Mouse (Mus musculus) G1E (cell line): ENCODE measurements around the gene Afm. TPM values are rescaled to one million over a fixed set of nuclear protein-coding genes. Genes with fewer than 3 reads are reported as not detected.
A peak's percentile ranks its signal among the peaks of the same experiment; 100 is the strongest.

Experiments used
- ATAC-seq: 2 replicates; pipeline ENCODE4 v1.8.0; 2016; ENCODE audit warnings: mild to moderate bottlenecking; ENCODE audit not compliant: insufficient number of reproducible peaks, poor library complexity, low FRiP score, severe bottlenecking; ENCODE audit errors: extremely low read depth
- DNase-seq: peaks from one replicate; pipeline ENCODE4 v3.0.0; 2012; ENCODE audit warnings: low spot score
- H3K27me3 ChIP-seq: 2 replicates; pipeline ENCODE4 v1.6.1; 2012; ENCODE audit warnings: mild to moderate bottlenecking, low read length, inconsistent platforms; ENCODE audit not compliant: insufficient read depth
- H3K36me3 ChIP-seq: replicated peaks from 2 replicates; pipeline ENCODE3; 2012; ENCODE audit warnings: mild to moderate bottlenecking, inconsistent platforms
- H3K4me1 ChIP-seq: 2 replicates; pipeline ENCODE4 v1.6.1; 2012; ENCODE audit warnings: low read depth, low read length, inconsistent platforms, mixed read lengths; ENCODE audit not compliant: insufficient read depth
- H3K4me3 ChIP-seq: 2 replicates; pipeline ENCODE4 v1.5.1; 2012; ENCODE audit warnings: low read depth, mild to moderate bottlenecking, inconsistent platforms, low read length, moderate library complexity, mixed read lengths
- H3K9me3 ChIP-seq: replicated peaks from 2 replicates; pipeline ENCODE4 v1.6.1; 2012; ENCODE audit warnings: inconsistent platforms
- CTCF ChIP-seq: IDR thresholded peaks from 2 replicates; pipeline ENCODE4 v1.5.1; 2012; ENCODE audit warnings: low read depth, low read length, inconsistent platforms, mixed read lengths
- GATA1 ChIP-seq: IDR thresholded peaks from 2 replicates; pipeline ENCODE4 v1.6.1; 2012; ENCODE audit warnings: borderline replicate concordance, low read length, inconsistent platforms, mixed read lengths
- GATA2 ChIP-seq: IDR thresholded peaks from 2 replicates; pipeline ENCODE4 v1.6.1; 2012; ENCODE audit warnings: low read depth, low read length, inconsistent platforms, borderline replicate concordance
- POLR2AphosphoS5 ChIP-seq: IDR thresholded peaks from 2 replicates; pipeline ENCODE4 v1.6.1; 2012; ENCODE audit warnings: low read depth, low read length, inconsistent platforms; ENCODE audit not compliant: insufficient replicate concordance
- TAL1 ChIP-seq: conservative IDR thresholded peaks from 2 replicates; pipeline ENCODE4 v1.6.1; 2012; ENCODE audit warnings: low read depth, low read length, inconsistent platforms, mixed read lengths
- polyA plus RNA-seq: library from polyadenylated mRNA; stranded (reverse); fragments of >175 nt; gene quantifications from 2 replicates; pipeline ENCODE4 v1.2.3, GENCODE M21; 2012
- total RNA-seq, 2 experiments: library from RNA; stranded (forward) in 1 of 2; stranded (reverse) in 1 of 2; fragments of 200-1000 nt in 1 of 2; fragments of >200 nt in 1 of 2; fragmentation: Nextera tagmentation in 1 of 2; gene quantifications; 2 replicates each; pipeline ENCODE4 v1.2.3; 2014 to 2017

The Afm gene
- total and polyA plus RNA-seq, 3 experiments = not detected

- Histone ChIP-seq H3K36me3 (no peaks in the 10 kb centered on the region), H3K4me1 (no peaks in the 10 kb centered on the region), H3K4me3 (no peak overlapping the region), H3K27me3 (peaks cover 2% of the 10 kb centered on the region; the same call in 1 of the 2 replicates), H3K9me3 (no peaks in the 10 kb centered on the region)
- ATAC-seq (no peak), DNase-seq (no peak)
- no peak for TF ChIP-seq CTCF
Observed at GRCm38 (mm10) chr5:90499509-90499908, 19.2 kb upstream of the Afm start.

GRCm38 (mm10) chr5:90500714-90501113 lies 18.0 kb upstream of the Afm start:
- ATAC-seq (peak; percentile 57), DNase-seq (peak; percentile 53)
- no peaks in the 10 kb centered on the region for H3K9me3 ChIP-seq

GRCm38 (mm10) chr5:90501752-90502151 lies 17.0 kb upstream of the Afm start:
- H3K36me3 ChIP-seq = no peaks in the 10 kb centered on the region
- H3K4me3 ChIP-seq = no peak overlapping the region
- peaks cover 5% of the 10 kb centered on the region for H3K27me3 ChIP-seq
- H3K9me3 ChIP-seq = no peaks in the 10 kb centered on the region
- TF ChIP-seq POLR2AphosphoS5 = no peak
- TF ChIP-seq CTCF = no peak
- TF ChIP-seq GATA2 = no peak
- TF ChIP-seq GATA1 = no peak
- no peak for TF ChIP-seq TAL1
- 0 out of 2 replicates have a peak, but pooled peaks cover 4% of the 10 kb centered on the region for H3K4me1 ChIP-seq
- no peak for ATAC-seq
- DNase-seq = no peak

More at GRCm38 (mm10) chr5:90500714-90501113, 18.0 kb upstream of the Afm start:
- H3K4me3 ChIP-seq = no peak overlapping the region
- H3K27me3 ChIP-seq = peaks cover 5% of the 10 kb centered on the region
- H3K4me1 ChIP-seq = 0 out of 2 replicates have a peak, but pooled peaks cover 4% of the 10 kb centered on the region
- no peak for TF ChIP-seq GATA2
- no peak for TF ChIP-seq GATA1
- TF ChIP-seq CTCF = peak; percentile 93
- H3K36me3 ChIP-seq = no peaks in the 10 kb centered on the region

GRCm38 (mm10) chr5:90504742-90505141 lies 14.0 kb upstream of the Afm start:
- H3K4me3 ChIP-seq = no peak overlapping the region
- TF ChIP-seq GATA2 (no peak), GATA1 (no peak), POLR2AphosphoS5 (no peak), CTCF (no peak), TAL1 (no peak)
- H3K27me3 ChIP-seq = peaks cover 7% of the 10 kb centered on the region; the same call in 1 of the 2 replicates
- no peaks in the 10 kb centered on the region for H3K36me3 ChIP-seq
- 0 out of 2 replicates have a peak, but pooled peaks cover 4% of the 10 kb centered on the region for H3K4me1 ChIP-seq
- ATAC-seq (peak; percentile 49; the same call in 1 of the 2 replicates), DNase-seq (no peak)
- no peaks in the 10 kb centered on the region for H3K9me3 ChIP-seq

- H3K36me3 ChIP-seq = no peaks in the 10 kb centered on the region
- H3K4me3 ChIP-seq = no peak overlapping the region
- no peak for TF ChIP-seq GATA2
- TF ChIP-seq CTCF = no peak
- no peak for TF ChIP-seq POLR2AphosphoS5
- TF ChIP-seq GATA1 = no peak
- no peak for TF ChIP-seq TAL1
- DNase-seq = no peak
- H3K9me3 ChIP-seq = no peaks in the 10 kb centered on the region
- H3K27me3 ChIP-seq = peaks cover 7% of the 10 kb centered on the region; the same call in 1 of the 2 replicates
- H3K4me1 ChIP-seq = 0 out of 2 replicates have a peak, but pooled peaks cover 4% of the 10 kb centered on the region
- ATAC-seq = no peak
Observed at GRCm38 (mm10) chr5:90506507-90506906, 12.2 kb upstream of the Afm start.

GRCm38 (mm10) chr5:90507411-90507949 lies 11.3 kb upstream of the Afm start:
- TF ChIP-seq GATA2 (no peak), TAL1 (no peak), GATA1 (no peak), CTCF (no peak), POLR2AphosphoS5 (no peak)
- Histone ChIP-seq H3K9me3 (no peaks in the 10 kb centered on the region), H3K36me3 (no peaks in the 10 kb centered on the region), H3K4me1 (0 out of 2 replicates have a peak, but pooled peaks cover 4% of the 10 kb centered on the region), H3K27me3 (peaks cover 9% of the 10 kb centered on the region; the same call in 1 of the 2 replicates), H3K4me3 (no peak overlapping the region)
- DNase-seq = no peak
- ATAC-seq = no peak
